Mouse (Mus musculus) mature B cell (primary cell): ENCODE data around the gene Gm14296.
"Not testable (repeated sequence)": the region's sequence is repeated elsewhere in the genome, so short reads cannot be mapped to it uniquely, and the experiment has no call there.

Experiments
- in situ Hi-C: fragments of 300-500 bp; cut with MboI; formaldehyde crosslinking; loops from 2 replicates; pipeline ENCODE4 v1.14.3; 2019

The Gm14296 gene

DNA sequence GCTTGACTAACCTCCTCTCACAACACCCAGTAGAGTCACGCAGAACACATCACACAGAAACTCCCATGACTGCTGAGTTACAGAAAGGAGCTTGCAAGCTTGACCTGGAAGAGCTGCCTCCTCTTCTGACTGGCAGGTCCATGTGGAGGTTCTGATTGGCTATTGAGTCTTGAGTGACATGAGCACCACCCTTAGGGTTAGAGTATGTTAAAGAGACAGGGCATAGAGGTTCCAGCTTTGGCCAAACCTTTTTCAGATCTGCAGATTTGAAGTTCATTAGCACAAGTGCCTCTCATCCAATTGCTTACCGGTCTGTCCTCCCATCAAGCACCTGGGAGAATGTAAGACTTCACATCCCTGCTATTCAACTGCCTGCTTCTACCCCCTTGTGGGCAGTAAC is at the start of gene Gm14296:
TSS of gene Gm14296 (minus strand) at position 101 of the 400 bp plus-strand sequence.
- in situ Hi-C loops: not testable (repeated sequence)

DNA sequence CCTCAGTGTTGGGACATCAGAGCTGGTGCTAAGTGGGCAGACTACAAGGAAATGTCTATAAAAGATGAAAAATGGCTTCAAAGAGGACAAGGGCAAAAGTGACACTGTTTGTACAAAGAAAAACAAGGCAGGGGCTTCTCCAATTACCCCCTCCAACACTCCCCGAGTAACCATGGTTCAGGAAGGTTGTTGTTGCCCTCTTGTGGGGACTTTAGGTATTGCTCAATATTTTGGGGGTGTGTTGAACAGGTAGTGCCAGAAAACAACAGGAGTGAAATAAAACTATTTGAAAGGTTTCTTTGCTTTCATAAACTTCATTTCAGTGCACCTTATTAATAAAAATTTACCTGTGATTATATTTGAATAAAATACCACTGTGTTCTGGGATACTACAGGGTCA is 22.1 kb downstream of the Gm14296 start:
- in situ Hi-C loops: not testable (repeated sequence)
